Mouse (Mus musculus): ENCODE data around the gene Ndrg3. TPM values are rescaled to one million over a fixed set of nuclear protein-coding genes. Genes with fewer than 3 reads are reported as not detected.

Ndrg3 gene
- polyA plus RNA-seq, 1 experiment from 2014 or later, result 48.2 TPM

DNA sequence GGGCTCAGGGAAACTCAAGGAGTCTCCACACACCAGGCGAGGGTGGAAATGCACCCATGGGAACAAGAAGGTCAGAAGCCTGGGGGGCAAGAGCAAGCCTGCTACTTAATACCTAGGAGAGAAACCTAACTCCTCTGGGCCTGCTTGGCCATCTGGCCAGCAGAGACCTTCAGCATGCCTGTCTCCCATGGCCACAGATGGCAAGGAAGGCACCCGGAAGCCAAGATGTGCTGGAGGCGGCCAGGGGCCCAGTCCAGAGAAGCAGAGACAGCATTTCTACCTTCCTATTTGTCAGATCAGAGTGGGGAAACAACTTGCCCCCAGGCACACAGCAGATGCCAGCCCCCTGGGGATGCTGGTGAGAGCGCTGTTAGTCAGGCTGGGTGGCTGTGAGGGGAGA lies 36.4 kb upstream of the Ndrg3 start:
- Histone ChIP-seq H3K9ac (ENCODE audit: low read depth, low read length) (no peak overlapping the region), H3K27ac (ENCODE audit: low read depth, low read length) (no peak overlapping the region), H3K4me2 (replicated peaks; ENCODE audit: low read depth, low read length) (no peak overlapping the region), H3K4me3 (ENCODE audit: low read depth, low read length) (no peak overlapping the region), H3K27me3 (ENCODE audit: control insufficient read depth, insufficient read depth, low read length) (no peaks in the 10 kb centered on the region), H3K9me3 (ENCODE audit: control insufficient read depth, low read length) (no peaks in the 10 kb centered on the region), H3K4me1 (replicated peaks; ENCODE audit: control insufficient read depth, insufficient read depth, low read length) (no peaks in the 10 kb centered on the region), H3K36me3 (ENCODE audit: control insufficient read depth, insufficient read depth, low read length) (peaks cover 48% of the 10 kb centered on the region)
- ATAC-seq (ENCODE audit: low FRiP score) (no peak), DNase-seq (ENCODE audit: low spot score) (no peak)
- 98% methylated on average over 4 of the region's 4 CpGs for WGBS

DNA sequence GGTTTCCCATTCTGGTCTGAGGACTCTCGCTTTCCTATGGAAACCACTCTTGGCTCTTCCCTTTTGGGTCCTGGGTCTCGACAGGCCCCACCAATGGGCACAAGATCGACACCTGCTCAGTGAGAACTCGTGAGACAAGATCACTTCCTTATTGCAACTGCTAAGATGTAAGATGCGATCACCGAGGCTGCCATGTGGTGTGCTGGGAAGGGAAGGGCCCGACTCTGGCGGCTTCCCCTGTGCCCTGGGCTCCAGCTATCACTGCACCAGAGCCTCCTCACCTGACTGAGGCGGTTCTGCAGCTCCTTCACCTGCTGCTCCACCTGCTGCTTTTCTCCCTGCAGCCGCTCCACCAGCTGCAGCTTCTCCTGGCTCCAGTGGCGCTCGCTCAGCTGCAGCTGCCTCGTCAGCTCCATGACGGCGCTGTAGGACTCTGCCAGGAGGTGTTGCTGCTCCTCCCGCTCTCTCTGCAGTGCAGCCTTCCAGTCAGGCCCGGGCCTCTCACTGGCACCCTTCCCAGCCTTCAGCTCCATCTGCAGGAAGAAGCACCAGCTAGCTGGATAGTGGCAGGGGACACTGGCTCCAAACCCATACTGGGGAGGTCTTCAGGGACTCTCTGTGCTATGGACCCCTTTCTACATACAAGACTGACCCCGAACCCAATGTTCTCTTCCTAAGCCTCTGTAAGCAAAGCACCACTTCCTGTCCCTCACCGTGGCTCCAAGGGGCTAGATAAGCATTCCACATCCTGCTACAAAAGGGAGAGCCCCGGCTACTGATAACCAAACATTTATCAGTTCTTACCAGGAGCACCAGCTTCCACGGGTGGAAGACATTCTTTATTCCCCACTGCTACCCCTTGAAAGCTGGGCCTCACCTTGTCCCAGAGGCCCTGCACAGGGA lies 35.5 kb upstream of the Ndrg3 start:
- ATAC-seq (ENCODE audit: low FRiP score) (no peak), DNase-seq (ENCODE audit: low spot score) (no peak)
- no peak overlapping the region for H3K4me3 ChIP-seq (ENCODE audit: low read depth, low read length)
- H3K27ac ChIP-seq (ENCODE audit: low read depth, low read length), result no peak overlapping the region
- no peaks in the 10 kb centered on the region for H3K9me3 ChIP-seq (ENCODE audit: control insufficient read depth, low read length)
- H3K9ac ChIP-seq (ENCODE audit: low read depth, low read length), result no peak overlapping the region
- H3K27me3 ChIP-seq (ENCODE audit: control insufficient read depth, insufficient read depth, low read length), result no peaks in the 10 kb centered on the region
- no peaks in the 10 kb centered on the region for H3K4me1 ChIP-seq (replicated peaks; ENCODE audit: control insufficient read depth, insufficient read depth, low read length)
- peaks cover 56% of the 10 kb centered on the region for H3K36me3 ChIP-seq (ENCODE audit: control insufficient read depth, insufficient read depth, low read length)
- no peak overlapping the region for H3K4me2 ChIP-seq (replicated peaks; ENCODE audit: low read depth, low read length)
- WGBS, result 95% methylated on average over 21 of the region's 21 CpGs

DNA sequence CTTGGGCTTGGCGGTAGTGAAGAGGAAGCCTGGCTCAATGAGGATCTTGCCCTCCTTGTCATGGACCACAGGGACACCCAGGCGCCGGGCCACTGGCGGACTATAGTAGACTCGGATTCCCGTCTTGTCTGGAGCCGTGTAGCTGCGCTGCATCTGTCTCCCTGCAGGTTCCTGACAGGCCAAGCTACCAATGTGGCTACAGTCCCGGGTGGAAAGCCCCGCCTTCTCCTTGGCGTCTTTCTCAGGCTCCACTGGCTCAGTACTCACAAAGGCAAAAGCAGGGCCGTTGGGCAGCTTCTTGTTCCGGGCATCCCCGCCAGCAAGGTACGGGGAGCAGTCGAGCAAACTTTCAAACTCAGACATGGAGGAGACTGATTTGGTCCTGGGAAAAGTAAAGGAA lies 29.3 kb upstream of the Ndrg3 start:
- no peak overlapping the region for H3K9ac ChIP-seq (ENCODE audit: low read depth, low read length)
- H3K9me3 ChIP-seq (ENCODE audit: control insufficient read depth, low read length), result no peaks in the 10 kb centered on the region
- H3K36me3 ChIP-seq (ENCODE audit: control insufficient read depth, insufficient read depth, low read length), result peaks cover 55% of the 10 kb centered on the region
- 95% methylated on average over 16 of the region's 16 CpGs for WGBS
- no peak overlapping the region for H3K27ac ChIP-seq (ENCODE audit: low read depth, low read length)
- no peaks in the 10 kb centered on the region for H3K27me3 ChIP-seq (ENCODE audit: control insufficient read depth, insufficient read depth, low read length)
- H3K4me2 ChIP-seq (replicated peaks; ENCODE audit: low read depth, low read length), result no peak overlapping the region
- no peak for DNase-seq (ENCODE audit: low spot score)
- H3K4me1 ChIP-seq (replicated peaks; ENCODE audit: control insufficient read depth, insufficient read depth, low read length), result no peaks in the 10 kb centered on the region
- ATAC-seq (ENCODE audit: low FRiP score), result no peak
- no peak overlapping the region for H3K4me3 ChIP-seq (ENCODE audit: low read depth, low read length)

DNA sequence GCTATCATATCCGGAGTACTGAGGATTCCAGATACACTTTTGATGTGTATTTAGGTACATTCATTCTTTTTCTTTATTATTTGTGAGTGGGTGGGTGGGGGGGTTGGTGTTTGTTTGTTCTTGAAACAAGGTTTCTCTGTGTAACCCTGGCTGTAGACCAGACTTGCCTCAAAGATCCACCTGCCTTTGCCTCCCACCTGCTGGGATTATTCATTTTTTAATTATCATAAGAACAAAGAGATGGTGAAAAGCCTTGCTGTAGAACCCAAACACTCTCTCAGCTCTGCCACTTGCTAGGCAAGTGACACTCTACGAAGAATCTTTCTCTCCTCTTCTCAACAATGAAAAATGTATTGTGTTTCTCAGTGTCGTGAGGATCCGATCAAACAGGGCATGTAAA lies 27.4 kb upstream of the Ndrg3 start:
- no peak for DNase-seq (ENCODE audit: low spot score)
- WGBS, result 87% methylated on average over 4 of the region's 4 CpGs

DNA sequence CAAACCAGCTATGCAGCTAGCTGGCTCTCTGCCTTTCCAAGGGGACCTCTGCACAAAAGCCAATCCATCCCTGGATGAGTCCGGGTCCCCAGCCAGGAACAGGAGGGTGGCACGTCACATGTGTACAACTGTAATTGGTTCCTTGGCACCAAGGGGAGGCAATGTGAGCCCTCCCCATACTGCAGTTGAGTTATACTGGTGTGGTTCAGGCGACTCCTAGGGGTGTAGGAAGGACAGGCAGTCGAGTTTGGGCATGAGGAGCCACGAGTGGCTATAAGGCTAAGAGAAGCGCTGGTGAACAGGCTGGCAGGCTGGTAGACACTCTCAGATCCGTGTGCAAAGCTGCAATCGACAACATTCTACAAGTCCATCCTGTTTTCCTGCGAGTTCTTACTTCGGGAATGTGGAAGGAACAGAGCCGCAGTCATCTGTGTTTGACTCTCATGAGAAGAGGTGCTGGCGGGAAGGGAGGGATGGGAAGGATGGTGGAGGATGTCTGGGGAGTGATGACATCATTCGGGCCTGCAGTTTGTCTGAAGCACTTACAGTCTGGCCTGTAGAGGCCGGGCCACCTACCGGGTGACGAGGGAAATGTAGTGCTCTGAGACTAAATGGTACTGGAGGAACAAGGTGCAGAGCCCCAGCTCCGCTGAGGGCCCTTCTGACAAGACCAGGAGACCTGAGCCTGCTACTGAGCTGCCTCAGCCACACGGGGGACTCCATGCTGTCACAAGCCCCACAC lies 24.8 kb upstream of the Ndrg3 start:
- H3K4me2 ChIP-seq (replicated peaks; ENCODE audit: low read depth, low read length), result no peak overlapping the region
- no peak overlapping the region for H3K27ac ChIP-seq (ENCODE audit: low read depth, low read length)
- H3K4me1 ChIP-seq (replicated peaks; ENCODE audit: control insufficient read depth, insufficient read depth, low read length), result no peaks in the 10 kb centered on the region
- DNase-seq (ENCODE audit: low spot score) (no peak), ATAC-seq (ENCODE audit: low FRiP score) (no peak)
- peaks cover 28% of the 10 kb centered on the region for H3K36me3 ChIP-seq (ENCODE audit: control insufficient read depth, insufficient read depth, low read length)
- 85% methylated on average over 18 of the region's 18 CpGs for WGBS
- H3K9ac ChIP-seq (ENCODE audit: low read depth, low read length), result no peak overlapping the region
- H3K27me3 ChIP-seq (ENCODE audit: control insufficient read depth, insufficient read depth, low read length), result no peaks in the 10 kb centered on the region
- H3K9me3 ChIP-seq (ENCODE audit: control insufficient read depth, low read length), result no peaks in the 10 kb centered on the region
- H3K4me3 ChIP-seq (ENCODE audit: low read depth, low read length), result no peak overlapping the region

More for the DNA sequence above, 27.4 kb upstream of the Ndrg3 start:
- H3K27me3 ChIP-seq (ENCODE audit: control insufficient read depth, insufficient read depth, low read length), result no peaks in the 10 kb centered on the region
- H3K4me2 ChIP-seq (replicated peaks; ENCODE audit: low read depth, low read length), result no peak overlapping the region
- H3K9me3 ChIP-seq (ENCODE audit: control insufficient read depth, low read length), result no peaks in the 10 kb centered on the region
- no peaks in the 10 kb centered on the region for H3K4me1 ChIP-seq (replicated peaks; ENCODE audit: control insufficient read depth, insufficient read depth, low read length)
- ATAC-seq (ENCODE audit: low FRiP score), result no peak
- no peak overlapping the region for H3K9ac ChIP-seq (ENCODE audit: low read depth, low read length)
- no peak overlapping the region for H3K4me3 ChIP-seq (ENCODE audit: low read depth, low read length)
- H3K27ac ChIP-seq (ENCODE audit: low read depth, low read length), result no peak overlapping the region
- H3K36me3 ChIP-seq (ENCODE audit: control insufficient read depth, insufficient read depth, low read length), result peaks cover 42% of the 10 kb centered on the region

DNA sequence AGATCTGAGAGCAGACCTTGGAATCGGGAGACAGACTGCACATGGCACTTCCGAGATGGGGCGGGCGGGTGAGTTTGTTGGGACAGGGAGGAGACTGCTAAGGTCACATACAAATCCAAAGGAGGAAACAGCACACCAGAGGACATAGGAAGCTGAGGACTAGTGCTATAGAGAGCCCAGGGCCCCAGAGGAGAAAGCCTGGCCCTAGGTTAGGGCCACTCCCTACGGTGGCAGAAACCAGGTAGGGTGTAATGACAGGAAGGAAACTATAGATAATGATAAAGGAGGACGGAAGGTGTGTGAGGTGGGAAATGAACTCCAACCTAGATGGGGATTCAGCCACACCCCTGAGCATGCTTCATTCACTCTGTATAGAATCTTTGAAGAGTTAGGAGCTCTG lies 20.5 kb upstream of the Ndrg3 start:
- Histone ChIP-seq H3K9me3 (ENCODE audit: control insufficient read depth, low read length) (no peaks in the 10 kb centered on the region), H3K9ac (ENCODE audit: low read depth, low read length) (no peak overlapping the region), H3K36me3 (ENCODE audit: control insufficient read depth, insufficient read depth, low read length) (peaks cover 6% of the 10 kb centered on the region; the same call in 1 of the 2 replicates), H3K4me1 (replicated peaks; ENCODE audit: control insufficient read depth, insufficient read depth, low read length) (no peaks in the 10 kb centered on the region), H3K4me3 (ENCODE audit: low read depth, low read length) (no peak overlapping the region), H3K27ac (ENCODE audit: low read depth, low read length) (no peak overlapping the region), H3K4me2 (replicated peaks; ENCODE audit: low read depth, low read length) (no peak overlapping the region), H3K27me3 (ENCODE audit: control insufficient read depth, insufficient read depth, low read length) (no peaks in the 10 kb centered on the region)
- 88% methylated on average over 6 of the region's 6 CpGs for WGBS
- ATAC-seq (ENCODE audit: low FRiP score), result no peak
- DNase-seq (ENCODE audit: low spot score), result no peak

DNA sequence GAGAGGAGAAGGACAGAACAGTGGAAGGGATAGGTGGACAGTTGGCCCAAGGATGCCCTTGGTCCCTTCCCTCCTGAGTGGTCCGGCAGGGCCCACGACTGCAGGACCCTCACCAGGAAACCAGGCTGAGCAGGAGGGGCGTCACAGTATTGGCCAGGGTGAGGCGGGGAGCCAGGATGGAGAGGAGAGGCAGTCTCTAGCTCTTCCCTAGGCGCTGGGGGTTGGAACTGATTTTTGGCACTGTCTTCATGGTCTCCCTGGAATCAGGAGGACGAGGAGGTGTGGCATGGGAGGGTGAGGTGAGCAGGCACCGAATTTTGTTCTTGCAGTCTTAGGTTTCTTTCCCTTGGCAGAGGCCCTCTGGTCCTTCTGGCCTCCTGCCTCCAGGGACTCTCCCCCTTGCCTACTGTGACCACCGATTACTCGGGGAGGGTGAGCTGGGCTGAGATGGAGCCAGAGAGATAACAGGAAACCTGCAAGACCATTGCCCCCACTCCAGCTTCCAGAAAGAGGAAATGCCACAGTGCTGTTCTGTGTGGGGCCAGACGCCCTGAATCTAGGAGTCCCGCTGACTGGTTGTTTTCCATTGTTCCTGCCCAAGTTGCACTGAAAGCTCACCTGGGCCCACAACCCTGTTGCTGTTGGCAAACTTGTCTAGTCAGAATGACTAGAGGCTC lies 18.9 kb upstream of the Ndrg3 start:
- no peak overlapping the region for H3K4me3 ChIP-seq (ENCODE audit: low read depth, low read length)
- H3K36me3 ChIP-seq (ENCODE audit: control insufficient read depth, insufficient read depth, low read length), result 0 out of 2 replicates have a peak, but pooled peaks cover 2% of the 10 kb centered on the region
- no peak overlapping the region for H3K27ac ChIP-seq (ENCODE audit: low read depth, low read length)
- no peak overlapping the region for H3K9ac ChIP-seq (ENCODE audit: low read depth, low read length)
- H3K27me3 ChIP-seq (ENCODE audit: control insufficient read depth, insufficient read depth, low read length), result no peaks in the 10 kb centered on the region
- ATAC-seq (ENCODE audit: low FRiP score) (no peak), DNase-seq (ENCODE audit: low spot score) (no peak)
- WGBS, result 65% methylated on average over 11 of the region's 11 CpGs
- H3K9me3 ChIP-seq (ENCODE audit: control insufficient read depth, low read length), result no peaks in the 10 kb centered on the region
- no peak overlapping the region for H3K4me2 ChIP-seq (replicated peaks; ENCODE audit: low read depth, low read length)
- 0 out of 2 replicates have a peak, but pooled peaks cover 1% of the 10 kb centered on the region for H3K4me1 ChIP-seq (replicated peaks; ENCODE audit: control insufficient read depth, insufficient read depth, low read length)

DNA sequence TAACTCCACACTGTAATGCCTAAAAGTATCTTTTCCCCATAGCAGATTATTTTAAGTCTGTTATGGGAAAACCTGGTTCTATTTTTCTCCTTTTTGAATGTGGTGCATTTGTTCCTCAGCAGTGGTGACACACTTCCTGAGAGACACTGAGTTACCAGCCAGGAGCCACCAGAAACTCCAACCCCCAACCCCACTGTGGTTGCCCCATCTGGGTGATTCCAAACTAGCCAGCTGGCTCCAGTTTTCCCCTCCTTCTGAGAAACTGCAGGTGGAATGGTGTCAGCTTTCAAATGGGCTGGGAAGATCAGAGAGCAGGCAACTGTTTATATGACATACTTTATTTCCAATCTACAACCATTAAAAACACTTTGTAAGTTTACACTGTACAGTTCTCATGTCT lies 18.3 kb upstream of the Ndrg3 start:
- Histone ChIP-seq H3K9ac (ENCODE audit: low read depth, low read length) (no peak overlapping the region), H3K27ac (ENCODE audit: low read depth, low read length) (no peak overlapping the region), H3K4me2 (replicated peaks; ENCODE audit: low read depth, low read length) (no peak overlapping the region), H3K36me3 (ENCODE audit: control insufficient read depth, insufficient read depth, low read length) (0 out of 2 replicates have a peak, but pooled peaks cover 2% of the 10 kb centered on the region), H3K27me3 (ENCODE audit: control insufficient read depth, insufficient read depth, low read length) (no peaks in the 10 kb centered on the region), H3K9me3 (ENCODE audit: control insufficient read depth, low read length) (no peaks in the 10 kb centered on the region), H3K4me3 (ENCODE audit: low read depth, low read length) (no peak overlapping the region), H3K4me1 (replicated peaks; ENCODE audit: control insufficient read depth, insufficient read depth, low read length) (0 out of 2 replicates have a peak, but pooled peaks cover 2% of the 10 kb centered on the region)
- DNase-seq (ENCODE audit: low spot score) (no peak), ATAC-seq (ENCODE audit: low FRiP score) (no peak)
